Mouse (Mus musculus) embryonic facial prominence, embryonic 14.5 days (tissue): Measurements from ENCODE around the gene Lgr6. TPM values are rescaled to one million over a fixed set of nuclear protein-coding genes. Genes with fewer than 3 reads are reported as not detected.

Source experiments
- ATAC-seq: fragments of 200-750 bp; cut with Nextera tagmentation; 2 replicates; pipeline ENCODE4 v1.8.0; 2017; ENCODE audit warnings: low read depth, moderate number of reproducible peaks, moderate TSS enrichment
- DNase-seq: peaks from one replicate; pipeline ENCODE4 v3.0.0-alpha.2; 2015; ENCODE audit warnings: low spot score
- H3K27ac ChIP-seq: fragments of 300-500 bp; sonication (generic); replicated peaks from 2 replicates; pipeline ENCODE4 v1.5.1; 2014; ENCODE audit warnings: low read depth, mild to moderate bottlenecking, low read length, moderate library complexity
- H3K27me3 ChIP-seq: fragments of 300-500 bp; sonication (generic); replicated peaks from 2 replicates; pipeline ENCODE4 v1.6.1; 2014; ENCODE audit warnings: low read length; ENCODE audit not compliant: control insufficient read depth, insufficient read depth
- H3K36me3 ChIP-seq: fragments of 300-500 bp; sonication (generic); 2 replicates; pipeline ENCODE4 v1.6.1; 2014; ENCODE audit warnings: low read length, mixed read lengths; ENCODE audit not compliant: control insufficient read depth, insufficient read depth
- H3K4me1 ChIP-seq: fragments of 300-500 bp; sonication (generic); 2 replicates; pipeline ENCODE4 v1.6.1; 2014; ENCODE audit warnings: antibody characterized with exemption, low read length; ENCODE audit not compliant: control insufficient read depth, insufficient read depth
- H3K4me2 ChIP-seq: fragments of 300-500 bp; sonication (generic); 2 replicates; pipeline ENCODE4 v1.6.1; 2014; ENCODE audit warnings: low read depth, mild to moderate bottlenecking, low read length, moderate library complexity, mixed read lengths
- H3K4me3 ChIP-seq: fragments of 300-500 bp; sonication (generic); 2 replicates; pipeline ENCODE4 v1.5.1; 2014; ENCODE audit warnings: low read depth, mild to moderate bottlenecking, low read length
- H3K9ac ChIP-seq: fragments of 300-500 bp; sonication (generic); 2 replicates; pipeline ENCODE4 v1.6.1; 2014; ENCODE audit warnings: low read depth, mild to moderate bottlenecking, low read length, moderate library complexity, mixed read lengths
- H3K9me3 ChIP-seq: fragments of 300-500 bp; sonication (generic); 2 replicates; pipeline ENCODE4 v1.6.1; 2016; ENCODE audit warnings: low read length; ENCODE audit not compliant: control insufficient read depth
- WGBS: fragments of 180-500 bp; shearing (Covaris S2); extraction: QIAGEN DNeasy Blood & Tissue Kit; methylation state at CpG from one replicate; pipeline ENCODE4 v1.1.7; 2014; 5-methylcytosine and 5-hydroxymethylcytosine counted together
- polyA plus RNA-seq: library from polyadenylated mRNA; unstranded; fragments of >200 nt; fragmentation: Nextera tagmentation; extraction: Ambion mirVana; gene quantifications from 2 replicates; pipeline ENCODE4 v1.2.1, GENCODE M21; 2014

Lgr6 gene
- polyA plus RNA-seq, 1 experiment from 2014 or later, result 7.5 TPM

DNA sequence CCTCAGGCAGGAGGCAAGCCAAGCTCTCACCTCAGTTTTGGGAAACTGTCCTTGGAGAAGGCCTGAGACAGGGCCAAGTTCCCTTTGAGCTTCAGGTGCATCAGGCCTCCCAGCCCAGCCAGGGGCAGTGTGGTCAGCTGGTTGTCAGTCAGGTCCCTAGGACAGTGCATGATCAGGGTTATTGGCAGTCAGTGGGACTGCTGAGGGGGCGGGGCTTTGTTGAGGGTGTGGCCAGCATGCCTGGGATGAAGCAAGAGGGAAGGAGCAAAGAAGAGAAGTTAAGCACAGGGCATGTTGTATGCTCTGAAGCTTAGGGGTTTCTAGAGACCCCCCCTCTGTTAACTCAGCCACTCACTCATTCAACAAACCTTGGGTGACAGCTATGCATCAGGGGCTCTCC is 109.1 kb downstream of the Lgr6 start:
- peaks cover 1% of the 10 kb centered on the region; the same call in 1 of the 2 replicates for H3K27me3 ChIP-seq

DNA sequence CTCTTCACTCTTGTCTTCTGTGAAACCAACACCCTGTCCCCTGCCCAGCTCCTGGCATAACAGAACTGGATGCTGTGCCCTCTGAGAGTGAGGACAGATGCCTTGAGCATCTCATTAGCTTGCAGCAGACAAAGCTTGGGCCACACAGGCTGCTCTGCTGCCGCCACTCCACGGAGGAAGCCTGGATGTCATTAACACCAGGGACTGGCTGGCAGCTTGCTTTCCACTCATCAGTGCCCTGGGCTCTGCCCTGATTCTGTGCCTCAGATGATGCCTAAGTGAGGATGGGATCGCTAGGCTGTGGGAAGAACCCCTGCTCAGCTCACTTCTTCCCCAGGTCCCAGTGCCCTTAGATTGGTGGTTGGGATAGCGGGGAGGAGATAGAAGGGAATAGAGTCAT is 109.6 kb downstream of the Lgr6 start:
- DNase-seq (peak; percentile 35), ATAC-seq (no peak)
- Histone ChIP-seq H3K9me3 (no peaks in the 10 kb centered on the region), H3K27ac (no peak overlapping the region), H3K4me3 (no peak overlapping the region), H3K9ac (no peak overlapping the region), H3K4me2 (no peak overlapping the region), H3K4me1 (no peaks in the 10 kb centered on the region), H3K36me3 (no peaks in the 10 kb centered on the region), H3K27me3 (peaks cover 4% of the 10 kb centered on the region; the same call in 1 of the 2 replicates)
- 47% methylated on average over 4 of the region's 4 CpGs for WGBS

More for the DNA sequence above, 109.1 kb downstream of the Lgr6 start:
- no peaks in the 10 kb centered on the region for H3K36me3 ChIP-seq
- no peak overlapping the region for H3K4me3 ChIP-seq
- H3K9ac ChIP-seq, result no peak overlapping the region
- DNase-seq (no peak), ATAC-seq (no peak)
- H3K9me3 ChIP-seq, result no peaks in the 10 kb centered on the region
- H3K4me1 ChIP-seq, result no peaks in the 10 kb centered on the region
- H3K4me2 ChIP-seq, result no peak overlapping the region
- 9% methylated on average over 1 of the region's 1 CpGs for WGBS
- H3K27ac ChIP-seq, result no peak overlapping the region

DNA sequence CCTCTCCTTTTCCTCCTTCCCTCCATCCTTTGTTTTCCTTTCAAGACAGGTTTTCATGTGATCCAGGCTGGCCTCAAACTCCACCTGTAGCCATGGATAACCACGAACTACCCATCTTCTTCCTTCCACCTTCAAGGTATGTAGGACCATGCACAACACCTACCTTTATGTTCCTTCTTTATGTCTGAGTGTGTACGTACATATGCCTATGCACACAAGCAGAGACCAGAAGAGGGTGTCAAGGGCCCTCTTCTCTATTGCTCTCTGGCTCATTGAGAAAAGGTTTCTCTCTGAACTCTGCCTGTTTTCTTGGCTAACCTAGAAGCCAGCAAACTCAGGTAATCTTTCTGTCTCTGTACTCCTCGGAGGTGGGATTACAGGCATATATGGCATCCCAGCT is 110.3 kb downstream of the Lgr6 start:
- Histone ChIP-seq H3K4me1 (no peaks in the 10 kb centered on the region), H3K4me3 (no peak overlapping the region), H3K4me2 (no peak overlapping the region), H3K27ac (no peak overlapping the region), H3K9ac (no peak overlapping the region), H3K9me3 (no peaks in the 10 kb centered on the region), H3K27me3 (peaks cover 4% of the 10 kb centered on the region; the same call in 1 of the 2 replicates), H3K36me3 (no peaks in the 10 kb centered on the region)
- DNase-seq, result no peak
- 84% methylated on average over 3 of the region's 3 CpGs for WGBS
- ATAC-seq, result no peak

DNA sequence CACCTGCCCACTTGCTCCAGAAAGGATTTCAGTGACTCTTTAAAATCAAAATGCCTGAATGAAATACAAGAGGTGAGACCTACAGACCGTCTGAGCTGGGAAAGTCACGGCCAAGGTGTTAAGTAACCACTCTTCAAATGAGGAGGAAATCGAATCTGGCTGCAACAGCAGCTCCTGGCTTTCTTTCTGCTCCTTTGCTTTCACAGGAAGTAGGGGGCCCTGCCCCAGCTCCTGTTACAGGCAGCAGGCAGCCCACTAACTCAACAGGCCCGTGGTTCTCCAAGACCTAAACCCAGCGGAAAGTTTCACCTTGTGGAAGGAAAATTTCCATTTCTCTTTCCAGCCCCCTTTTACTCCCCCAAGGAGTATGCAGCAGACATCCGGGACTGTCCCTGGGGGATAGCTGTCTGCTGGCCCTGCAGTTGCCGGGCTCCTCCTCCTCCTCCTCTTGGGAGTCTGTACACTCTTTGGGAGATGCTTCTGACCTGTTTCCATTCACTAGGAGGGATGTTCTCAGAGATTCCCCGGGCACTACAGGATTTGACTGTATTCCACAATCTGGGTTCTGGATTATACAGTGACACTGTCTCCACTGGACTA is 112.9 kb downstream of the Lgr6 start:
- H3K27me3 ChIP-seq, result peaks cover 14% of the 10 kb centered on the region; the same call in 1 of the 2 replicates
- H3K4me3 ChIP-seq, result no peak overlapping the region
- H3K4me1 ChIP-seq, result peaks cover 3% of the 10 kb centered on the region; the same call in 1 of the 2 replicates
- H3K27ac ChIP-seq, result no peak overlapping the region
- no peak overlapping the region for H3K4me2 ChIP-seq
- WGBS, result 24% methylated on average over 8 of the region's 8 CpGs
- H3K9me3 ChIP-seq, result no peaks in the 10 kb centered on the region
- ATAC-seq, result no peak; the same call in 1 of the 2 replicates
- H3K9ac ChIP-seq, result no peak overlapping the region
- peak; percentile 42 for DNase-seq
- H3K36me3 ChIP-seq, result no peaks in the 10 kb centered on the region

DNA sequence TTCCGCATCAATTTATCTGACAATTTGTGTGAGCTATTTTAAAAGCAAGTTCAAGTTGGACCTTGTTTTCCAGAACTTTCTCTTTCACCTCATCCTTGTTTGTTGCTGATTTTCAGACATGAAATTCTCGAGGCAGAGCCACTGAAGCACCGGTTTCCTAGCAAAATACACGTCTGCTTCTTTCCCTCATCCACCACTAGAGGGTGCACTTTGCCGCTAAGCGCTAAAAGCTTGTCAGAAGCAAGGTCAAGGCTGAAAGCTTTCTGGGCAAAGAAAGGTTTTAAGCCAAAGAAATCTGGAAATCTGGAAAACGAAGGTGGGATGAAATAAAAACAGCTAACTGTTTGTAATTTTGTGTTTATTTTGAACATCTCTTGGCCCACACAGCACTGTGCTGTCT is 115.7 kb downstream of the Lgr6 start:
- DNase-seq, result peak; percentile 92
- Histone ChIP-seq H3K4me1 (peaks cover 3% of the 10 kb centered on the region; the same call in 1 of the 2 replicates), H3K9ac (no peak overlapping the region), H3K27ac (no peak overlapping the region), H3K36me3 (no peaks in the 10 kb centered on the region), H3K4me2 (no peak overlapping the region), H3K27me3 (peaks cover 14% of the 10 kb centered on the region; the same call in 1 of the 2 replicates), H3K9me3 (no peaks in the 10 kb centered on the region), H3K4me3 (no peak overlapping the region)
- no peak for ATAC-seq
- 8% methylated on average over 7 of the region's 7 CpGs for WGBS

DNA sequence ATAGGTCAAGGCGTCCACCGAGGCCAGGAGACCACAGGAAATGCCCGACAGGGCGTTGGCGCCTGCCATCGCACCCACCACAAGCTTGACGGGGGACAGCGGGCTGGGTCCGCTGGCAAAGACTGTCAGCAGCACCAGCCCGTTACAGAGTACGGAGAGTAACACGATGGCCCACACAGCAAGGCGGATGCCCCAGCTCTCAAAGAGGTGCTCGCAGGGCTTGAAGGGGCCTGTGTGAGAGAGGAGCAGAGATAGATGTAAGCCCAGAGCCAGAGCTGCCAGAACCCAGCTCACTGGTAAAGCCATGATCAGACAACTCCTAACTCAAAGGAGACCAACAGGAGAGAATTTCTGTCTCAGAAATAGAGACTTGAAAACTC is 117.1 kb downstream of the Lgr6 start:
- ATAC-seq, result peak; percentile 24; the same call in 1 of the 2 replicates
- H3K4me1 ChIP-seq, result peaks cover 3% of the 10 kb centered on the region; the same call in 1 of the 2 replicates
- 12% methylated on average over 14 of the region's 14 CpGs for WGBS
- H3K4me3 ChIP-seq, result peak overlapping the region; percentile 40
- H3K9me3 ChIP-seq, result no peaks in the 10 kb centered on the region
- H3K9ac ChIP-seq, result peak overlapping the region; percentile 59
- no peak for DNase-seq
- peak overlapping the region; percentile 86 for H3K4me2 ChIP-seq
- no peak overlapping the region for H3K27ac ChIP-seq
- peaks cover 14% of the 10 kb centered on the region; the same call in 1 of the 2 replicates for H3K27me3 ChIP-seq
- no peaks in the 10 kb centered on the region for H3K36me3 ChIP-seq

DNA sequence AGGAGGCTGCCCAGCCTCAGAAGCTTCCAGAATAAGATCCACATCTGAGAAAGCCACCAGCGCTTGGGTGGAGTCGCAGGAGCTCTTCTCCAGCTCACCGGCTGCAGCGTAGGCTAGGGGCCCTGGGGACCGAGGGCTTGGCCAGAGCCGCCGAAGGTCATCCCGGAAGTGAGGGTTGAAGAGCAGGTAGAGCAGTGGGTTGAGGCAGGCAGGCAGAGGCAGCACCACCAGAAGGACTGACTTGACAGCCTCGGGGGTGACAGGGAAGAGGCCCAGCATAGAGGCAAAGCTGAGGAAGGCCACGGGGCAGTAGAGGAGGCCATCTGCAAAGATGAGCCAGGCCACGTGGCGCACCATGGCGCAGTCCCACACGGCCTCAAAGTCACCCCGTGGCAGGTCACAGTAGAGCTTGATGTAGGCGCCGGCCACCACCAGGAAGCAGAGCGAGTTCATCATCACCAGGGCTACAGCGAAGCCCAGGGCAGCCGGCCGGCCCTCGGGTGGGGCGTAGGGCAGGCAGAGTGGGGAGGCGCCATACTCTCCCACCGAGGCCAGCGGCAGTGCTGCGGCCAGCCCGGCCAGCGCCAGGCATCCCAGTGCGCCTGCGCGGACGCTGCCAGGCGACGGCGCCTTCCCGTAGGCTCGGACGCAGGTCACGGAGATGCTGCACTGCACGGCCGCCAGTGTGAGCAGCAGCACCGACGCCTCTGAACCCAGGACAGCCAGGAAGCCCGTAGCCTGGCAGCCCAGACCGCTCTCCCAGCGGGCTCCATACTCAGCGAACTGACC is 117.7 kb downstream of the Lgr6 start:
- Histone ChIP-seq H3K9me3 (no peaks in the 10 kb centered on the region), H3K27me3 (peaks cover 14% of the 10 kb centered on the region; the same call in 1 of the 2 replicates), H3K4me3 (peak overlapping the region; percentile 40), H3K36me3 (no peaks in the 10 kb centered on the region), H3K27ac (no peak overlapping the region), H3K9ac (peak overlapping the region; percentile 59), H3K4me2 (peak overlapping the region; percentile 86), H3K4me1 (peaks cover 3% of the 10 kb centered on the region; the same call in 1 of the 2 replicates)
- ATAC-seq, result peak; percentile 53
- peak; percentile 50 for DNase-seq
- 48% methylated on average over 28 of the region's 48 CpGs for WGBS

DNA sequence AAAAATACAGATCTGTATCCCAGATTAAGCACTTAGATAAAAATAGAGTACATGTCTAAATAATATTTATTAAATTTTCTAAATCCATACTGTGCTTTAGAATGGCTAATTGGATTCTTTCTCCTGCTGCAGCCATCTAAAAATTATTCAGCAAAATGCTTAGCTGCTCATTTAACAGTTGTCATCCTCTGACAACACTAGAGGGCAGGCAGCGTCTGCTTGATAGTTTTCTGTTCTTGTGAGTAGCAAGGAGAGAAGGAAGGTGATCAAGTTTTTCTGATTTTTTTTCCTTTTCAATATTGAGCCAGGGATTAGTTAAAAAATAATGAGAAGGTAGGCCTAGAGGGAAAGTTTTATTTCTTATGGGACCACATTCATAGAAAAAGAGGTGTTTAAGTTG is 132.2 kb downstream of the Lgr6 start:
- peaks cover 31% of the 10 kb centered on the region; the same call in 1 of the 2 replicates for H3K36me3 ChIP-seq
- no peaks in the 10 kb centered on the region for H3K4me1 ChIP-seq
- ATAC-seq, result no peak
- no peak overlapping the region for H3K4me2 ChIP-seq
- H3K9ac ChIP-seq, result no peak overlapping the region
- no peak overlapping the region for H3K4me3 ChIP-seq
- no peaks in the 10 kb centered on the region for H3K27me3 ChIP-seq
- no peak for DNase-seq
- no peak overlapping the region for H3K27ac ChIP-seq
- 63% methylated on average over 1 of the region's 1 CpGs for WGBS
- H3K9me3 ChIP-seq, result no peaks in the 10 kb centered on the region
